Mouse (Mus musculus): ENCODE results near the gene Zcchc3. TPM values are rescaled to one million over a fixed set of nuclear protein-coding genes. Genes with fewer than 3 reads are reported as not detected.

The Zcchc3 gene
- 37.5 and 40.1 TPM in 2 replicates for polyA plus RNA-seq (2015; fragmentation: Nextera tagmentation; extraction: Ambion mirVana)

DNA sequence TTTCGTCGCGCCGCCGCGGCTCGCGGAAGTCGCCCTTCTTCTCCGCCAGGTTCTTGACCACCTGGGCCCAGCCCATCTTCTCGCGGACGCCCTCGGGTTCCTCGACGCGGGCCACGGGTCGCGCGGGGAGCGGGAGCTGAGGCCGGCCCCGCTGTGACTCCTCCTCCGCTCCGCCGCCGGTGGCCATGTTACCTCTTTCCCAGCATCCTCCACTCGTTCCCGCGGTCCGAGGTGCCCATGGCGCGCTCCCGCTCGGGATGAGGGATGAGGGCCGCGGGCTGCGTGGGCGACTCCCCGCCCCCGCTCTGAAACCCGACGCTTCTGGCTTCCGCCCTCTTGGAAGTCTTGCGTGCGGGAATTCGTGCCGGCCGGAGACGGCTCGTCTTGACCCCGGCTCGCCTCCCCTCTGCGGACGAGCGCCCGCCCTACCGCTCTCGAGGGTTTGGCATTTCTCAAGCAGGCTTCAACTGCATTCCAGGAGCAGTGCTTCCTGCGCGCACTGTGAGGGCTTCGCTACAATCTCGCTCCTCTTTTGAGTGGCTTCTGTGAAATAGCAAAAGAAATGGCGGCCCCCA, at the start of gene Zcchc3:
Gene Zcchc3 (minus strand): TSS at position 437 of the 575 bp plus-strand sequence.
- Histone ChIP-seq H3K9ac (peak within 1 kb of the TSS; percentile 96), H3K27ac (replicated peaks) (peak within 1 kb of the TSS; percentile 98)
- peak; percentile 84 for ATAC-seq (ENCODE audit: insufficient number of reproducible peaks, low FRiP score, low TSS enrichment, low read depth)

GRCm38 (mm10) chr2:152459241-152459640, 44.4 kb upstream of the Zcchc3 start:
- Histone ChIP-seq H3K27ac (replicated peaks) (no peak overlapping the region), H3K27me3 (no peaks in the 10 kb centered on the region), H3K9me3 (replicated peaks) (no peaks in the 10 kb centered on the region), H3K9ac (no peak overlapping the region), H3K36me3 (no peaks in the 10 kb centered on the region), H3K4me2 (replicated peaks) (no peak overlapping the region), H3K4me1 (peaks cover 7% of the 10 kb centered on the region), H3K4me3 (replicated peaks) (no peak overlapping the region)
- ATAC-seq (ENCODE audit: insufficient number of reproducible peaks, low FRiP score, low TSS enrichment, low read depth): no peak
- WGBS: 42% methylated on average over 13 of the region's 13 CpGs

More for the DNA sequence above, at the start of gene Zcchc3:
- under 1% methylated on average over 65 of the region's 65 CpGs for WGBS
- Histone ChIP-seq H3K4me3 (replicated peaks) (peak within 1 kb of the TSS; percentile 63), H3K27me3 (no peaks in the 10 kb centered on the region), H3K9me3 (replicated peaks) (0 out of 2 replicates have a peak, but pooled peaks cover 5% of the 10 kb centered on the region), H3K4me1 (peaks cover 35% of the 10 kb centered on the region), H3K36me3 (no peaks in the 10 kb centered on the region), H3K4me2 (replicated peaks) (peak within 1 kb of the TSS; percentile 81)

GRCm38 (mm10) chr2:152452101-152452781, 37.4 kb upstream of the Zcchc3 start:
- 76% methylated on average over 4 of the region's 4 CpGs for WGBS
- Histone ChIP-seq H3K4me2 (replicated peaks) (no peak overlapping the region), H3K27ac (replicated peaks) (no peak overlapping the region), H3K27me3 (no peaks in the 10 kb centered on the region), H3K4me1 (no peaks in the 10 kb centered on the region), H3K9ac (no peak overlapping the region), H3K4me3 (replicated peaks) (no peak overlapping the region), H3K36me3 (no peaks in the 10 kb centered on the region), H3K9me3 (replicated peaks) (no peaks in the 10 kb centered on the region)
- no peak for ATAC-seq (ENCODE audit: insufficient number of reproducible peaks, low FRiP score, low TSS enrichment, low read depth)

- Histone ChIP-seq H3K4me1 (no peaks in the 10 kb centered on the region), H3K4me2 (replicated peaks) (no peak overlapping the region), H3K9ac (no peak overlapping the region), H3K27ac (replicated peaks) (no peak overlapping the region), H3K9me3 (replicated peaks) (no peaks in the 10 kb centered on the region), H3K27me3 (no peaks in the 10 kb centered on the region), H3K36me3 (no peaks in the 10 kb centered on the region), H3K4me3 (replicated peaks) (no peak overlapping the region)
- WGBS: under 1% methylated on average over 5 of the region's 5 CpGs
- no peak for ATAC-seq (ENCODE audit: insufficient number of reproducible peaks, low FRiP score, low TSS enrichment, low read depth)
These were observed 35.4 kb upstream of the Zcchc3 start for GRCm38 (mm10) chr2:152450241-152450640.

DNA sequence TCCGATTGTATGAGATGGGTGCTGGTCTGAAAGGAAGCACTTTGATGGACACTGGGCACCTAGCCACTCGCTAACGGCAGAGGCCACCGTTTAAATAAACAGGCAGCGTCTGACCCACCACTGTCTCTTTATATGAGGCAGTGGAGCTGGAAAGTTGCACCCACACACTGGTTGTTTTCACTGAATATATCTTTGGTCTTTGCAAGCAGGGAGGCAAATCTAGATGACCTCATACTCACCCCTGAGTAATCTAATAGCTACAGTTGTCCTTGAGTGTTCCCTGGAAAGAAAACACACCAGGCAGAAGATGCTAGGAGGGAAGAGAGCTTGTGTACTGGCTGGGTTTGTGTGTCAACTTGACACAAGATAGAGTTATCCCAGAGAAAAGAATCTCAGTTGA, 32.6 kb upstream of the Zcchc3 start:
- ATAC-seq (ENCODE audit: insufficient number of reproducible peaks, low FRiP score, low TSS enrichment, low read depth): no peak
- H3K9ac ChIP-seq: no peak overlapping the region
- 59% methylated on average over 5 of the region's 5 CpGs for WGBS

GRCm38 (mm10) chr2:152446642-152447041, 31.8 kb upstream of the Zcchc3 start:
- H3K9me3 ChIP-seq (replicated peaks): no peaks in the 10 kb centered on the region
- WGBS: 72% methylated on average over 2 of the region's 2 CpGs
- H3K36me3 ChIP-seq: no peaks in the 10 kb centered on the region
- no peaks in the 10 kb centered on the region for H3K4me1 ChIP-seq
- no peak for ATAC-seq (ENCODE audit: insufficient number of reproducible peaks, low FRiP score, low TSS enrichment, low read depth)
- no peak overlapping the region for H3K9ac ChIP-seq
- no peaks in the 10 kb centered on the region for H3K27me3 ChIP-seq
- no peak overlapping the region for H3K27ac ChIP-seq (replicated peaks)
- H3K4me3 ChIP-seq (replicated peaks): no peak overlapping the region
- H3K4me2 ChIP-seq (replicated peaks): no peak overlapping the region

More for the DNA sequence above, 32.6 kb upstream of the Zcchc3 start:
- Histone ChIP-seq H3K27me3 (no peaks in the 10 kb centered on the region), H3K4me3 (replicated peaks) (no peak overlapping the region), H3K36me3 (no peaks in the 10 kb centered on the region), H3K9me3 (replicated peaks) (no peaks in the 10 kb centered on the region), H3K4me2 (replicated peaks) (no peak overlapping the region), H3K27ac (replicated peaks) (no peak overlapping the region), H3K4me1 (no peaks in the 10 kb centered on the region)

DNA sequence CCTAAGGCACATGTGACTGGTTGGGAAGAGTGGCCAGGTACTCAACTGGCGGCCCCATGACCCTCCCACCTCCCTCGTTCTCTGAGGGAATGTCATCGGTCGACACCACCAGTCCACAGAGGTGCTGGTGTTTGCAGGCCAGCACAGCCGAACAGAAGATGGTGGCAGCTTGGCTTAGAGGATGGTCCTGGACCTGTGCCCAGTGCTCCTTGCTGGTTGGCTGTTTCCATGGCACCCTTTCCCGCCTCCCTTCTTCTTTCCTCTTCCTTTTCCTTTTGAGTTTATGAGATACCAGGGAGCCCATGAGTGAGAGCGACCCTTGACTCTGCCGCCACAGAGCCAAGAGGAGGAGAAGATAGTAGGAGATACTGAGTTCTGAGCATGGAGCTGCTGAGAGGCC, 28.5 kb upstream of the Zcchc3 start:
- Histone ChIP-seq H3K27ac (replicated peaks) (no peak overlapping the region), H3K4me1 (no peaks in the 10 kb centered on the region), H3K27me3 (no peaks in the 10 kb centered on the region), H3K36me3 (no peaks in the 10 kb centered on the region), H3K4me2 (replicated peaks) (no peak overlapping the region), H3K4me3 (replicated peaks) (no peak overlapping the region), H3K9ac (no peak overlapping the region), H3K9me3 (replicated peaks) (no peaks in the 10 kb centered on the region)
- 89% methylated on average over 8 of the region's 8 CpGs for WGBS
- no peak for ATAC-seq (ENCODE audit: insufficient number of reproducible peaks, low FRiP score, low TSS enrichment, low read depth)

- WGBS: 70% methylated on average over 4 of the region's 4 CpGs
- no peak for ATAC-seq (ENCODE audit: insufficient number of reproducible peaks, low FRiP score, low TSS enrichment, low read depth)
These were observed 27.5 kb upstream of the Zcchc3 start for GRCm38 (mm10) chr2:152442322-152442721.

DNA sequence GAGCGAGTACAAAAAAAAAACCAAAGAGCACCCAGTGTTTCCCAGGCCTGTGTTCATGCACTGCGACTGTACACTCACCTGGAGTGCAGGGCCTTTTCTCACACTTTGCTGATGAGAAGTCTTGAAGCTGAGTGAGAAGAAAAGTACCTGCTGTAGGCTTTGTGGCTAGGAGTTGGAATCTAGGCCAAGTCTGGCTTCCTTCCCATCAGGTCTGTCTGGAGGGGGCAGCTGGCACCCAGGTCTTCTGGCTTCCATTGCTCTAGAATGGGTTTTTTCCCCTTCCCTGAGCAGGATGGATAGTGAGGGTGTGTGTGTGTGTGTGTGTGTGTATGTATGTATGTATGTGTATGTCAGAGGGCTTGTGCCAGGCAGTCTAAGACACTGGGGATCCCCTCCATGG, 25.0 kb upstream of the Zcchc3 start:
- WGBS: 76% methylated on average over 2 of the region's 2 CpGs
- no peak overlapping the region for H3K9ac ChIP-seq
- H3K4me2 ChIP-seq (replicated peaks): no peak overlapping the region
- no peaks in the 10 kb centered on the region for H3K36me3 ChIP-seq
- H3K4me3 ChIP-seq (replicated peaks): no peak overlapping the region
- H3K9me3 ChIP-seq (replicated peaks): no peaks in the 10 kb centered on the region
- H3K4me1 ChIP-seq: peaks cover 8% of the 10 kb centered on the region; the same call in 1 of the 2 replicates
- H3K27me3 ChIP-seq: no peaks in the 10 kb centered on the region
- no peak for ATAC-seq (ENCODE audit: insufficient number of reproducible peaks, low FRiP score, low TSS enrichment, low read depth)
- H3K27ac ChIP-seq (replicated peaks): no peak overlapping the region

More at GRCm38 (mm10) chr2:152442322-152442721, 27.5 kb upstream of the Zcchc3 start:
- peaks cover 3% of the 10 kb centered on the region; the same call in 1 of the 2 replicates for H3K4me1 ChIP-seq
- H3K9ac ChIP-seq: no peak overlapping the region
- no peak overlapping the region for H3K4me2 ChIP-seq (replicated peaks)
- H3K9me3 ChIP-seq (replicated peaks): no peaks in the 10 kb centered on the region
- H3K4me3 ChIP-seq (replicated peaks): no peak overlapping the region
- H3K36me3 ChIP-seq: no peaks in the 10 kb centered on the region
- no peak overlapping the region for H3K27ac ChIP-seq (replicated peaks)
- no peaks in the 10 kb centered on the region for H3K27me3 ChIP-seq

- no peak overlapping the region for H3K9ac ChIP-seq
- no peak for ATAC-seq (ENCODE audit: insufficient number of reproducible peaks, low FRiP score, low TSS enrichment, low read depth)
- H3K27me3 ChIP-seq: no peaks in the 10 kb centered on the region
- no peaks in the 10 kb centered on the region for H3K36me3 ChIP-seq
- no peak overlapping the region for H3K4me2 ChIP-seq (replicated peaks)
- no peaks in the 10 kb centered on the region for H3K9me3 ChIP-seq (replicated peaks)
- 54% methylated on average over 1 of the region's 1 CpGs for WGBS
- no peak overlapping the region for H3K27ac ChIP-seq (replicated peaks)
- peaks cover 8% of the 10 kb centered on the region; the same call in 1 of the 2 replicates for H3K4me1 ChIP-seq
- H3K4me3 ChIP-seq (replicated peaks): no peak overlapping the region
These were observed 24.1 kb upstream of the Zcchc3 start for GRCm38 (mm10) chr2:152438963-152439362.

DNA sequence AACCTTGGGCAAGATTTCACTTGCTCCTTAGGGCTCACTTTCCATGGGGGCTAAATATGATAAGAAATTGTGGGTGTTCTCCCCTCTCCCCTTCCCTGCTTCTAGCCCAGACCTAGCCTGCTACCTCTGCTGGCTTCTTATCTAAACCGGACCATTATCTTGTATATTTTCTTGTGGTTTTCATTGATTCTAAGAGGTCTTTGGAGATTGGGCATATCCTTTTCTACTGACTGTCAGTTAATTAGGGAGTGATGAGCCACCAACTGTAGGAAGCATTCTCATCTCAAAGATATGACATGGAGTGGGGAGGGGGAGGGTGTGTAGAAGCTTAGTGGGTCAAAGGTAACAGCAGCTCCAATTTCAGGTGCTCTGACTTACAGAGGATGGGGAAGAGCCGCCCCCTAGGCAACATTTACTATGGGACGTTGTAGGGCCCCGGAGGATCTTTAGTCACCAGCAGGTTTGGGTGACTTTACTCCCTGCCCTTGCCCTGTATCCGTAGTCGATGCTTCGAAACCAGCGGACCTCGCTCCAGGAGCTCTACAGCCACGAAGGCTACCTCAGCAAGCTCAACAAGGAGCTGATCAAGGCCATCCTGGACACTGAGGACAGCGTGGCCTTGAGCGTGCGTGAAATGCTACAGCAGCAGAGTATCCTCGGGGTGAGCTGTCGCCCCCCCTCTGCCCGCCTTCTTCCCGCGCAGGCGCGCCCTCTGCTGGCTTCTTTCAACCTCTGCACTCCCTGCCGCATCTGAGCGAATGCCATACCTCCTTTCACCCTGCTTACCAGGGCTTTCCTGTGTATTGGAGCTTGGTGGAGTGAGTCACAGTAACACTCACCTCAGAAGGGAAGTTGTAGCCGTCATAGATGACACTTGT, 22.4 kb upstream of the Zcchc3 start:
- peak; percentile 72; the same call in 1 of the 2 replicates for ATAC-seq (ENCODE audit: insufficient number of reproducible peaks, low FRiP score, low TSS enrichment, low read depth)
- H3K4me1 ChIP-seq: peaks cover 8% of the 10 kb centered on the region; the same call in 1 of the 2 replicates
- WGBS: 3% methylated on average over 23 of the region's 23 CpGs
- H3K27ac ChIP-seq (replicated peaks): no peak overlapping the region
- H3K27me3 ChIP-seq: no peaks in the 10 kb centered on the region
- peak overlapping the region; percentile 78 for H3K4me2 ChIP-seq (replicated peaks)
- H3K36me3 ChIP-seq: no peaks in the 10 kb centered on the region
- no peaks in the 10 kb centered on the region for H3K9me3 ChIP-seq (replicated peaks)
- peak overlapping the region; percentile 37 for H3K4me3 ChIP-seq (replicated peaks)
- peak overlapping the region; percentile 44; the same call in 1 of the 2 replicates for H3K9ac ChIP-seq
